8 mouse cellular contexts compared by ENCODE assay signal in the genomic region with DNA sequence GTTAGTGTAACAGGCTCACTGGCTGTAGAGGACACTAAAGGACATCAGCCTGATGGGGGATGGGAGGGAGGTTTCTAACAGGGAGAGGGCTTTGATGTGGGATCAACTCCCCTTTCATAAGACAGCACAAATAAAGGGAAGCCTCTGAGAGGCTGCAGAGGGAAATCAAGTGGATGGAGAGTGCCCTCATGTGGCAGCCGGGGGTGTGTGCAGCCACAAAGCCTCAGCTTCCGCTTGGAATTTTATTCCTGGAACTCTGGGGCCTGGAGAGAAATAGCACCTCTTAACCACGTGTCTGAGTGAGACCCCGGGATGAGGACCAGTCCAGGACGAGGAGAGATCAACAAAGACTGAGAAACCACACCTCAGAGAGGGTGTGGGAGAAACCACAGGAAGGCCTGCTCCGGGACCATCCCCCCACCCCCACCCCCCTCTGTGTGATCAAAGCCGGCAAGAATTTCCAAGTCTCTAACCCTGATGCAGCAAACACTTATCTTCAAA. TPM values are rescaled to one million over a fixed set of nuclear protein-coding genes. Genes with fewer than 3 reads are reported as not detected.
A peak's percentile ranks its signal among the peaks of the same experiment; 100 is the strongest.
DNase-seq lines count a peak whose midpoint lies in the region; ATAC-seq lines count a peak whose summit lies in the region.

No protein-coding gene starts in this region.

- no peak overlapping the region for H3K4me3 ChIP-seq in intestine, embryonic 16.5 days (ENCODE audit: low read length)
- H3K4me3 ChIP-seq in midbrain, embryonic 10.5 days: peak overlapping the region; percentile 26; the same call in 1 of the 2 replicates

- DNase-seq in left cerebral cortex, adult 18-20 months (ENCODE audit: low spot score in 2 of 2): peak; percentile 49 to 69
- no peak for DNase-seq in left cerebral cortex, adult 11 months (ENCODE audit: low spot score)
- DNase-seq in embryo, embryonic 11.5 days (ENCODE audit: low read depth, low spot score): peak; percentile 72
- peak; percentile 31 to 63 for DNase-seq in gastrocnemius, postnatal 4 days (ENCODE audit: low spot score in 2 of 2)
- DNase-seq in left cerebral cortex, postnatal 36 days (ENCODE audit: low spot score in 2 of 2): peak; percentile 61 to 62
- DNase-seq in midbrain, embryonic 10.5 days (ENCODE audit: low spot score): peak; percentile 86
- peak; percentile 17 for DNase-seq in spleen, adult 12 weeks (ENCODE audit: low spot score)

- WGBS in intestine, embryonic 16.5 days: 2% methylated on average over 7 of the region's 7 CpGs
- WGBS in midbrain, embryonic 10.5 days: 6% methylated on average over 7 of the region's 7 CpGs

- no peaks in the 10 kb centered on the region; the same call in 1 of the 2 replicates for H3K27me3 ChIP-seq in intestine, embryonic 16.5 days (replicated peaks; ENCODE audit: control insufficient read depth, insufficient read depth, low read length)
- no peaks in the 10 kb centered on the region; the same call in 1 of the 2 replicates for H3K27me3 ChIP-seq in midbrain, embryonic 10.5 days (ENCODE audit: low read depth, poor library complexity, severe bottlenecking)

- no peak overlapping the region for H3K4me2 ChIP-seq in intestine, embryonic 16.5 days (ENCODE audit: low read depth, low read length)

- intact Hi-C loops in left cerebral cortex, postnatal 36 days (cut with DNase I): loop anchor here (2.0 to 5.0 kb wide), 3 partner anchors 49 to 689 kb away; no protein-coding TSS in a partner anchor

- H3K9ac ChIP-seq in intestine, embryonic 16.5 days (ENCODE audit: low read depth, low read length): no peak overlapping the region

- H3K9me3 ChIP-seq in intestine, embryonic 16.5 days (ENCODE audit: control insufficient read depth, low read length): no peaks in the 10 kb centered on the region
- no peaks in the 10 kb centered on the region for H3K9me3 ChIP-seq in midbrain, embryonic 10.5 days (replicated peaks)

- peaks cover 6% of the 10 kb centered on the region; the same call in 1 of the 2 replicates for H3K4me1 ChIP-seq in intestine, embryonic 16.5 days (ENCODE audit: control insufficient read depth, insufficient read depth, low read length)
- peaks cover 18% of the 10 kb centered on the region for H3K4me1 ChIP-seq in midbrain, embryonic 10.5 days

- no peaks in the 10 kb centered on the region for H3K36me3 ChIP-seq in intestine, embryonic 16.5 days (ENCODE audit: control insufficient read depth, insufficient read depth, low read length)
- no peaks in the 10 kb centered on the region for H3K36me3 ChIP-seq in midbrain, embryonic 10.5 days

- ATAC-seq in intestine, embryonic 16.5 days: peak; percentile 72

- no peak overlapping the region for H3K27ac ChIP-seq in intestine, embryonic 16.5 days (ENCODE audit: low read length)
- peak overlapping the region; percentile 81 for H3K27ac ChIP-seq in midbrain, embryonic 10.5 days (replicated peaks)

RNA-seq across cellular contexts. Expression of gene Pcnx2, which starts 27.2 kb away (rescaled TPM):
- 10 to 100 TPM; 81.5 to 83.9 TPM for total RNA-seq in left cerebral cortex, adult 18-20 months (2021)
- under 1 TPM; 0.59 to 0.88 TPM for total RNA-seq in gastrocnemius, postnatal 4 days (2021)
- 0.10 TPM in 2 replicates for polyA plus RNA-seq in intestine, embryonic 16.5 days (2015; fragmentation: Nextera tagmentation; extraction: Ambion mirVana)
- total RNA-seq in left cerebral cortex, postnatal 36 days (2021): 10 to 100 TPM; 87.6 to 97.2 TPM
- 0.11 and 0.24 TPM in 2 replicates for polyA plus RNA-seq in midbrain, embryonic 10.5 days (2016; fragmentation: Nextera tagmentation; extraction: Ambion mirVana)

RNA-seq across cellular contexts. Expression of gene Map3k21, which starts 39.4 kb away (rescaled TPM):
- total RNA-seq in left cerebral cortex, adult 18-20 months (2021): 1 to 10 TPM; 1.6 to 1.8 TPM
- under 1 TPM; 0.16 to 0.22 TPM for total RNA-seq in gastrocnemius, postnatal 4 days (2021)
- 2.8 and 3.8 TPM in 2 replicates for polyA plus RNA-seq in intestine, embryonic 16.5 days (2015; fragmentation: Nextera tagmentation; extraction: Ambion mirVana)
- 1 to 10 TPM; 1.9 to 2.9 TPM for total RNA-seq in left cerebral cortex, postnatal 36 days (2021)
- polyA plus RNA-seq in midbrain, embryonic 10.5 days (2016; fragmentation: Nextera tagmentation; extraction: Ambion mirVana): not detected in 2 replicates

Comparison
In these comparisons a context has a peak if more than half of its experiments do, and no peak if none do; other contexts are left out.
1. RNA of gene Pcnx2, which starts 27.2 kb away (total RNA-seq): 87.6 to 97.2 TPM in left cerebral cortex, postnatal 36 days and 81.5 to 83.9 TPM in left cerebral cortex, adult 18-20 months; 0.59 to 0.88 TPM in gastrocnemius, postnatal 4 days; every median in the first group is over 10 times any median in the second.